Mouse (Mus musculus): ENCODE results near the gene Etnk1. TPM values are rescaled to one million over a fixed set of nuclear protein-coding genes. Genes with fewer than 3 reads are reported as not detected.
"Not testable (repeated sequence)": the region's sequence is repeated elsewhere in the genome, so short reads cannot be mapped to it uniquely, and the experiment has no call there.

The Etnk1 gene
- polyA plus RNA-seq, 1 experiment from 2014 or later = 34.2 TPM

- no peaks in the 10 kb centered on the region for H3K27me3 ChIP-seq
- H3K9me3 ChIP-seq = no peaks in the 10 kb centered on the region
- H3K4me2 ChIP-seq (replicated peaks) = no peak overlapping the region
- no peak overlapping the region for H3K9ac ChIP-seq (replicated peaks)
- no peaks in the 10 kb centered on the region for H3K36me3 ChIP-seq
- no peak for ATAC-seq
- H3K4me3 ChIP-seq (replicated peaks) = no peak overlapping the region
- no peak overlapping the region for H3K27ac ChIP-seq
- peaks cover 7% of the 10 kb centered on the region; the same call in 1 of the 2 replicates for H3K4me1 ChIP-seq (replicated peaks)
- 93% methylated on average over 9 of the region's 9 CpGs for WGBS
These were observed 26.1 kb upstream of the Etnk1 start for GRCm38 (mm10) chr6:143140884-143141283.

GRCm38 (mm10) chr6:143141624-143142592 lies 25.1 kb upstream of the Etnk1 start:
- H3K4me1 ChIP-seq (replicated peaks); H3K27me3 ChIP-seq; H3K36me3 ChIP-seq; H3K4me3 ChIP-seq (replicated peaks); H3K9me3 ChIP-seq; H3K4me2 ChIP-seq (replicated peaks); ATAC-seq; H3K9ac ChIP-seq (replicated peaks); H3K27ac ChIP-seq: not testable (repeated sequence)
- WGBS = 78% methylated on average over 10 of the region's 10 CpGs

GRCm38 (mm10) chr6:143142861-143143260 lies 24.2 kb upstream of the Etnk1 start:
- Histone ChIP-seq H3K9me3 (no peaks in the 10 kb centered on the region), H3K9ac (replicated peaks) (no peak overlapping the region), H3K4me1 (replicated peaks) (peaks cover 7% of the 10 kb centered on the region; the same call in 1 of the 2 replicates), H3K36me3 (no peaks in the 10 kb centered on the region), H3K27ac (no peak overlapping the region), H3K27me3 (no peaks in the 10 kb centered on the region), H3K4me3 (replicated peaks) (no peak overlapping the region), H3K4me2 (replicated peaks) (no peak overlapping the region)
- no peak for ATAC-seq
- 91% methylated on average over 4 of the region's 4 CpGs for WGBS

- H3K36me3 ChIP-seq = no peaks in the 10 kb centered on the region
- H3K9ac ChIP-seq (replicated peaks) = no peak overlapping the region
- H3K27ac ChIP-seq = no peak overlapping the region
- peaks cover 7% of the 10 kb centered on the region; the same call in 1 of the 2 replicates for H3K4me1 ChIP-seq (replicated peaks)
- no peaks in the 10 kb centered on the region for H3K27me3 ChIP-seq
- H3K4me3 ChIP-seq (replicated peaks) = peak overlapping the region; percentile 38; the same call in 1 of the 2 replicates
- H3K4me2 ChIP-seq (replicated peaks) = peak overlapping the region; percentile 58
- 75% methylated on average over 9 of the region's 9 CpGs for WGBS
- no peaks in the 10 kb centered on the region for H3K9me3 ChIP-seq
- peak; percentile 30; the same call in 1 of the 2 replicates for ATAC-seq
These were observed 23.7 kb upstream of the Etnk1 start for GRCm38 (mm10) chr6:143143321-143143720.

GRCm38 (mm10) chr6:143143775-143144273 lies 23.2 kb upstream of the Etnk1 start:
- H3K27ac ChIP-seq = no peak overlapping the region
- H3K36me3 ChIP-seq = no peaks in the 10 kb centered on the region
- H3K4me2 ChIP-seq (replicated peaks) = peak overlapping the region; percentile 58
- peak overlapping the region; percentile 38 for H3K4me3 ChIP-seq (replicated peaks)
- WGBS = 16% methylated on average over 19 of the region's 19 CpGs
- peaks cover 7% of the 10 kb centered on the region; the same call in 1 of the 2 replicates for H3K4me1 ChIP-seq (replicated peaks)
- no peaks in the 10 kb centered on the region for H3K9me3 ChIP-seq
- peak overlapping the region; percentile 52 for H3K9ac ChIP-seq (replicated peaks)
- no peaks in the 10 kb centered on the region for H3K27me3 ChIP-seq
- peak; percentile 48; the same call in 1 of the 2 replicates for ATAC-seq

GRCm38 (mm10) chr6:143144556-143144955 lies 22.5 kb upstream of the Etnk1 start:
- no peak for ATAC-seq
- Histone ChIP-seq H3K9me3 (no peaks in the 10 kb centered on the region), H3K4me1 (replicated peaks) (peaks cover 7% of the 10 kb centered on the region; the same call in 1 of the 2 replicates), H3K27me3 (no peaks in the 10 kb centered on the region), H3K27ac (no peak overlapping the region), H3K36me3 (no peaks in the 10 kb centered on the region), H3K4me3 (replicated peaks) (no peak overlapping the region), H3K4me2 (replicated peaks) (no peak overlapping the region), H3K9ac (replicated peaks) (no peak overlapping the region)
- WGBS = 84% methylated on average over 2 of the region's 2 CpGs

GRCm38 (mm10) chr6:143145051-143145450 lies 22.0 kb upstream of the Etnk1 start:
- peaks cover 7% of the 10 kb centered on the region; the same call in 1 of the 2 replicates for H3K4me1 ChIP-seq (replicated peaks)
- H3K27me3 ChIP-seq = no peaks in the 10 kb centered on the region
- ATAC-seq = no peak
- H3K4me2 ChIP-seq (replicated peaks) = no peak overlapping the region
- H3K9me3 ChIP-seq = no peaks in the 10 kb centered on the region
- no peaks in the 10 kb centered on the region for H3K36me3 ChIP-seq
- H3K9ac ChIP-seq (replicated peaks) = no peak overlapping the region
- WGBS = 56% methylated on average over 7 of the region's 7 CpGs
- H3K4me3 ChIP-seq (replicated peaks) = no peak overlapping the region
- H3K27ac ChIP-seq = no peak overlapping the region

GRCm38 (mm10) chr6:143146756-143147155 lies 20.3 kb upstream of the Etnk1 start:
- Histone ChIP-seq H3K4me3 (replicated peaks) (no peak overlapping the region), H3K36me3 (no peaks in the 10 kb centered on the region), H3K9ac (replicated peaks) (no peak overlapping the region), H3K9me3 (no peaks in the 10 kb centered on the region), H3K4me1 (replicated peaks) (peaks cover 7% of the 10 kb centered on the region; the same call in 1 of the 2 replicates), H3K4me2 (replicated peaks) (no peak overlapping the region), H3K27ac (no peak overlapping the region), H3K27me3 (no peaks in the 10 kb centered on the region)
- no peak for ATAC-seq
- whole genome bisulfite sequencing = 71% methylated on average over 8 of the region's 8 CpGs

- Histone ChIP-seq H3K9ac (replicated peaks) (no peak overlapping the region), H3K4me1 (replicated peaks) (peaks cover 8% of the 10 kb centered on the region; the same call in 1 of the 2 replicates), H3K27ac (no peak overlapping the region), H3K9me3 (no peaks in the 10 kb centered on the region), H3K4me2 (replicated peaks) (no peak overlapping the region), H3K4me3 (replicated peaks) (no peak overlapping the region), H3K27me3 (no peaks in the 10 kb centered on the region), H3K36me3 (no peaks in the 10 kb centered on the region)
- no peak for ATAC-seq
These were observed 18.2 kb upstream of the Etnk1 start for GRCm38 (mm10) chr6:143148868-143149267.

GRCm38 (mm10) chr6:143149766-143150291 lies 17.2 kb upstream of the Etnk1 start:
- H3K9me3 ChIP-seq = no peaks in the 10 kb centered on the region
- WGBS = 69% methylated on average over 5 of the region's 5 CpGs
- H3K4me1 ChIP-seq (replicated peaks) = 0 out of 2 replicates have a peak, but pooled peaks cover 4% of the 10 kb centered on the region
- no peak overlapping the region for H3K4me3 ChIP-seq (replicated peaks)
- H3K27me3 ChIP-seq = no peaks in the 10 kb centered on the region; the same call in 1 of the 2 replicates
- H3K4me2 ChIP-seq (replicated peaks) = no peak overlapping the region
- no peaks in the 10 kb centered on the region for H3K36me3 ChIP-seq
- no peak for ATAC-seq
- no peak overlapping the region for H3K9ac ChIP-seq (replicated peaks)
- no peak overlapping the region for H3K27ac ChIP-seq

GRCm38 (mm10) chr6:143151081-143151995 lies 15.7 kb upstream of the Etnk1 start:
- H3K27ac ChIP-seq; H3K4me1 ChIP-seq (replicated peaks); H3K4me3 ChIP-seq (replicated peaks); H3K9me3 ChIP-seq; H3K4me2 ChIP-seq (replicated peaks); H3K9ac ChIP-seq (replicated peaks); H3K27me3 ChIP-seq; H3K36me3 ChIP-seq; ATAC-seq: not testable (repeated sequence)
- 84% methylated on average over 10 of the region's 10 CpGs for WGBS
